ENCODE assay signal across 30 mouse cellular contexts in genomic region chr2:38708907-38709688, GRCm38 (mm10). TPM values are rescaled to one million over a fixed set of nuclear protein-coding genes. Genes with fewer than 3 reads are reported as not detected.
DNase-seq lines count a peak whose midpoint lies in the region; ATAC-seq and TF ChIP-seq lines count a peak whose summit lies in the region.
"Had no signal": no experiment of that assay in that cellular context is flagged by ENCODE, and none has a peak within 500 bp of the region (broad histone marks: within the 10 kb centered on the region; RNA-seq: fewer than 3 reads in every experiment).

No protein-coding gene starts in this region.

- no peak overlapping the region for H3K4me3 ChIP-seq in gastrocnemius, adult 2 months
- H3K4me3 ChIP-seq in limb, embryonic 11.5 days (ENCODE audit: low read depth, low read length): no peak overlapping the region
- no peak overlapping the region for H3K4me3 ChIP-seq in limb, embryonic 10.5 days
- H3K4me3 ChIP-seq: embryonic facial prominence, embryonic 15.5 days; left cerebral cortex, adult 2 months; midbrain, embryonic 13.5 days; neural tube, embryonic 12.5 days had no signal

- intact Hi-C loops in gastrocnemius, postnatal 14 days (cut with DNase I; ENCODE audit: low total_unique reads): no loop called here
- intact Hi-C loops in gastrocnemius, adult 2 months (cut with DNase I): no loop called here

- ATAC-seq in limb, embryonic 11.5 days (ENCODE audit: insufficient number of reproducible peaks, low FRiP score, low TSS enrichment, low read depth): no peak
- ATAC-seq in Patski: peak; percentile 10
- ATAC-seq: forebrain, embryonic 15.5 days; intestine, postnatal 0 days had no signal

- CTCF ChIA-PET in Patski (lab: Charles Lee): interaction anchor here (1.2 kb wide), 1 partner anchor 14 kb away, joined by 3 read pairs; no protein-coding TSS in a partner anchor

- no peak overlapping the region for H3K9ac ChIP-seq in limb, embryonic 11.5 days (ENCODE audit: low read length)
- H3K9ac ChIP-seq: embryonic facial prominence, embryonic 15.5 days; forebrain, embryonic 15.5 days; hindbrain, embryonic 12.5 days; kidney, embryonic 15.5 days; midbrain, embryonic 13.5 days; neural tube, embryonic 12.5 days had no signal

- POLR2A ChIA-PET in Patski (lab: Charles Lee): interaction anchor here (0.6 to 1.1 kb wide), 3 partner anchors 13 to 53 kb away, joined by 3 to 4 read pairs (median 3); no protein-coding TSS in a partner anchor

- DNase-seq in gastrocnemius, postnatal 14 days: peak; percentile 51
- DNase-seq in gastrocnemius, adult 2 months: no peak
- peak; percentile 28 for DNase-seq in limb, embryonic 11.5 days (ENCODE audit: low spot score)
- no peak for DNase-seq in limb, embryonic 10.5 days (ENCODE audit: low spot score)
- peak; percentile 18 for DNase-seq in 3T3-L1 (ENCODE audit: low read depth, low spot score)
- no peak for DNase-seq in Patski (ENCODE audit: low read depth, low spot score)
- no peak for DNase-seq in right cerebral cortex, postnatal 10 days (ENCODE audit: low spot score in 2 of 2)
- DNase-seq: B cell, adult 2 months; cerebellum, adult 11 months; cerebellum, adult 9-11 months; left cerebral cortex, postnatal 4 days; lung, postnatal 14 days; retina, postnatal 1 day; right cerebral cortex, postnatal 4 days had no signal

- H3K27me3 ChIP-seq in limb, embryonic 11.5 days (ENCODE audit: control insufficient read depth, insufficient read depth, low read length): peaks cover 88% of the 10 kb centered on the region
- H3K27me3 ChIP-seq in limb, embryonic 10.5 days (ENCODE audit: low read depth, poor library complexity, severe bottlenecking): peaks cover 100% of the 10 kb centered on the region
- H3K27me3 ChIP-seq in Patski: peaks cover 44% of the 10 kb centered on the region

- H3K4me2 ChIP-seq in limb, embryonic 11.5 days (ENCODE audit: low read depth, severe bottlenecking): no peak overlapping the region
- H3K4me2 ChIP-seq: embryonic facial prominence, embryonic 15.5 days; forebrain, embryonic 15.5 days; hindbrain, embryonic 12.5 days; neural tube, embryonic 12.5 days had no signal

- 30% methylated on average over 12 of the region's 12 CpGs for WGBS in limb, embryonic 11.5 days
- WGBS in limb, embryonic 10.5 days: 27% methylated on average over 12 of the region's 12 CpGs

- H3K36me3 ChIP-seq in limb, embryonic 11.5 days (ENCODE audit: control insufficient read depth, insufficient read depth, low read length): no peaks in the 10 kb centered on the region
- H3K36me3 ChIP-seq in limb, embryonic 10.5 days: no peaks in the 10 kb centered on the region
- H3K36me3 ChIP-seq: embryonic facial prominence, embryonic 15.5 days; forebrain, embryonic 15.5 days; hindbrain, embryonic 12.5 days; kidney, embryonic 15.5 days; midbrain, embryonic 13.5 days; neural tube, embryonic 12.5 days had no signal

- no peak overlapping the region for H3K27ac ChIP-seq in gastrocnemius, adult 2 months
- H3K27ac ChIP-seq in limb, embryonic 11.5 days (replicated peaks; ENCODE audit: low read depth, low read length): no peak overlapping the region
- H3K27ac ChIP-seq in limb, embryonic 10.5 days: no peak overlapping the region
- H3K27ac ChIP-seq: embryonic facial prominence, embryonic 15.5 days; forebrain, embryonic 15.5 days; hindbrain, embryonic 12.5 days; kidney, embryonic 15.5 days; left cerebral cortex, adult 2 months; midbrain, embryonic 13.5 days; neural tube, embryonic 12.5 days had no signal

- TF ChIP-seq CTCF in gastrocnemius, adult 2 months (IDR thresholded peaks at IDR 0.05): no peak
- no peak for TF ChIP-seq CTCF in Patski (IDR thresholded peaks at IDR 0.05)

- in situ Hi-C loops in Patski (cut with MboI; ENCODE audit: low pct_unique_long_range_greater_than_20kb): no loop called here

- peaks cover 7% of the 10 kb centered on the region for H3K4me1 ChIP-seq in limb, embryonic 11.5 days (ENCODE audit: control insufficient read depth, insufficient read depth, low read length)
- peaks cover 35% of the 10 kb centered on the region for H3K4me1 ChIP-seq in limb, embryonic 10.5 days

- H3K9me3 ChIP-seq in limb, embryonic 11.5 days (ENCODE audit: control insufficient read depth, low read length): no peaks in the 10 kb centered on the region
- H3K9me3 ChIP-seq in limb, embryonic 10.5 days (replicated peaks): no peaks in the 10 kb centered on the region
- H3K9me3 ChIP-seq: embryonic facial prominence, embryonic 15.5 days; forebrain, embryonic 15.5 days; hindbrain, embryonic 12.5 days; kidney, embryonic 15.5 days; midbrain, embryonic 13.5 days; neural tube, embryonic 12.5 days had no signal

RNA-seq across cellular contexts. Expression of gene Nr5a1, which starts 5.2 kb away (rescaled TPM):
- total RNA-seq in gastrocnemius, postnatal 14 days (2021): not detected
- total RNA-seq in gastrocnemius, adult 2 months (2021): not detected
- polyA plus RNA-seq in limb, embryonic 11.5 days (2014; fragmentation: Nextera tagmentation; extraction: Ambion mirVana): 0.16 TPM in 1 of 2 replicates, not detected in the other
- polyA plus RNA-seq in limb, embryonic 10.5 days (2016; fragmentation: Nextera tagmentation; extraction: Ambion mirVana): not detected in 2 replicates
- not detected for polyA plus RNA-seq in Patski (2021)
- total RNA-seq: common myeloid progenitor, adult 5-6 weeks; heart, adult 8-10 months; layer of hippocampus, postnatal 10 days; liver, adult 2 months; megakaryocyte, adult 5-6 weeks; MEL had no signal
- polyA plus RNA-seq: heart, embryonic 16.5 days; liver, adult 2 months; urinary bladder, adult 2 months had no signal

Comparison
In these comparisons a context has a peak if more than half of its experiments do, and no peak if none do; other contexts are left out.
1. DNase-seq: peak in gastrocnemius, postnatal 14 days (single experiment), limb, embryonic 11.5 days (single experiment) and 3T3-L1 (single experiment); none in gastrocnemius, adult 2 months (single experiment), limb, embryonic 10.5 days (single experiment), Patski (single experiment) and right cerebral cortex, postnatal 10 days (0 of 2).